Mouse (Mus musculus) heart, postnatal 0 days (tissue): ENCODE measurements around the gene Lin9. TPM values are rescaled to one million over a fixed set of nuclear protein-coding genes. Genes with fewer than 3 reads are reported as not detected.
A peak's percentile ranks its signal among the peaks of the same experiment; 100 is the strongest.
"Not testable (repeated sequence)": the region's sequence is repeated elsewhere in the genome, so short reads cannot be mapped to it uniquely, and the experiment has no call there.

Experiments
- ATAC-seq: fragments of 200-750 bp; cut with Nextera tagmentation; 2 replicates; pipeline ENCODE4 v1.8.0; 2017; ENCODE audit warnings: low read depth, moderate number of reproducible peaks, moderate library complexity; ENCODE audit not compliant: insufficient read depth
- DNase-seq: peaks from one replicate; pipeline ENCODE4 v3.0.0-alpha.2; 2016; ENCODE audit warnings: low spot score
- H3K27ac ChIP-seq: fragments of 300-500 bp; sonication (generic); 2 replicates; pipeline ENCODE4 v1.5.1; 2014; ENCODE audit warnings: low read depth, mild to moderate bottlenecking
- H3K27me3 ChIP-seq: fragments of 300-500 bp; sonication (generic); 2 replicates; pipeline ENCODE4 v1.6.1; 2014; ENCODE audit warnings: low read length, mixed read lengths; ENCODE audit not compliant: control insufficient read depth, insufficient read depth
- H3K36me3 ChIP-seq: fragments of 300-500 bp; sonication (generic); replicated peaks from 2 replicates; pipeline ENCODE4 v1.6.1; 2014; ENCODE audit warnings: low read length, mixed read lengths; ENCODE audit not compliant: control insufficient read depth, insufficient read depth
- H3K4me1 ChIP-seq: fragments of 300-500 bp; sonication (generic); 2 replicates; pipeline ENCODE4 v1.6.1; 2014; ENCODE audit warnings: antibody characterized with exemption; ENCODE audit not compliant: control insufficient read depth, insufficient read depth
- H3K4me2 ChIP-seq: fragments of 300-500 bp; sonication (generic); 2 replicates; pipeline ENCODE4 v1.6.1; 2014; ENCODE audit warnings: low read depth, mild to moderate bottlenecking, low read length, moderate library complexity
- H3K4me3 ChIP-seq: fragments of 300-500 bp; sonication (generic); 2 replicates; pipeline ENCODE4 v1.5.1; 2014; ENCODE audit warnings: low read depth, low read length
- H3K9ac ChIP-seq: fragments of 300-500 bp; sonication (generic); replicated peaks from 2 replicates; pipeline ENCODE4 v1.6.1; 2014; ENCODE audit warnings: low read depth, low read length, mixed read lengths
- H3K9me3 ChIP-seq: fragments of 300-500 bp; sonication (generic); replicated peaks from 2 replicates; pipeline ENCODE4 v1.6.1; 2016; ENCODE audit warnings: low read length; ENCODE audit not compliant: control insufficient read depth
- CTCF ChIP-seq: IDR thresholded peaks from 2 replicates; pipeline ENCODE4 v1.5.1; 2016; ENCODE audit warnings: antibody characterized with exemption, control low read depth, low read depth
- EP300 ChIP-seq: IDR thresholded peaks from 2 replicates; pipeline ENCODE4 v1.6.1; 2016; ENCODE audit warnings: antibody characterized with exemption, low read depth
- WGBS: fragments of 180-500 bp; shearing (Covaris S2); extraction: QIAGEN DNeasy Blood & Tissue Kit; methylation state at CpG from one replicate; pipeline ENCODE4 v1.1.7; 2014; 5-methylcytosine and 5-hydroxymethylcytosine counted together
- polyA plus RNA-seq: library from polyadenylated mRNA; unstranded; fragments of >200 nt; fragmentation: Nextera tagmentation; extraction: Ambion mirVana; gene quantifications from 2 replicates; pipeline ENCODE4 v1.2.1, GENCODE M21; 2015
- total RNA-seq: library from RNA; depleted of rRNA; stranded (reverse); fragments of >200 nt; gene quantifications from 2 replicates; pipeline ENCODE4 v1.2.3, GENCODE M21; 2014; ENCODE audit warnings: low replicate concordance

Gene Lin9
- total and polyA plus RNA-seq, 2 experiments from 2014 or later = 5.8 to 17.7 TPM

DNA sequence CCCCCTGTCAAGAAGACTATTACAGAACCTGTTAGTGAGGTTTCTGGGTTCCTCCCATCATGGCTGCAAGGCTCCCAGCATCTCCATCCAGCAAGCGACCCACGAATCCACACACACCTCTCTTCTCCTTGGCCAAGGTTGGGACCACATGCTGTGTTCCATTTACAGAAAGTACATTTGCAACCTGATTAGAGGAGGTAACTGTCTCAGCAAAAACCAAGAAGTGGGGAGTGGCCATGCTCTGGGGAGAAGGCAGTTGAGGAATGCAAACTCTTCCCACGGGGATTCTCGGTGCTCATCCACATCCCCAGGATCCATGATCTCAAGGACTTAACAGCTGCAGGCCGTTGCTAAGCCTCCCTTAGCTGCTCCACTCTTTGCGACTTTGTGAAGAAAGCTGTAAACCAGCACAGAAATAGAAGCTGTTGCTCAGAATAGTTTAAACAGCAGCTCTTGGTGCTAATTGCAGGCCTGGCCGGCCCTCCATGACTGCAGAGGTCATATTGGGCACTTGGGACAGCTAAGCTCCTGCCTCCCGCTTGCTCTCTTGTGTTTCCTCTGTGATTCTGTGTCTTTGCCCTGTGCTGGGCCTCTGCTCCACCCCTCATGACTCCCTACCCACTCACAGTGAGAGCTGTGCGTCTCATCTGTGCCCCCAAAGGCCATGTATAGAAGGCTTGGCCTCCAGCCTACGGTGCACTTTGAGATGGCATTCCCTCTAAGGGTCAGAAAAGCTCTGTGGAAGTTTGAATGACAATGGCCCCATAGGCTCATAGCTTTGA, 34.0 kb upstream of the Lin9 start:
- Histone ChIP-seq H3K27me3 (no peaks in the 10 kb centered on the region), H3K4me3 (no peak overlapping the region), H3K4me2 (no peak overlapping the region), H3K4me1 (peaks cover 17% of the 10 kb centered on the region; the same call in 1 of the 2 replicates), H3K9ac (no peak overlapping the region), H3K36me3 (no peaks in the 10 kb centered on the region), H3K9me3 (0 out of 2 replicates have a peak, but pooled peaks cover 3% of the 10 kb centered on the region), H3K27ac (peak overlapping the region; percentile 72)
- DNase-seq = no peak
- TF ChIP-seq CTCF (no peak), EP300 (no peak)
- ATAC-seq = peak; percentile 39
- WGBS = 49% methylated on average over 10 of the region's 10 CpGs

DNA sequence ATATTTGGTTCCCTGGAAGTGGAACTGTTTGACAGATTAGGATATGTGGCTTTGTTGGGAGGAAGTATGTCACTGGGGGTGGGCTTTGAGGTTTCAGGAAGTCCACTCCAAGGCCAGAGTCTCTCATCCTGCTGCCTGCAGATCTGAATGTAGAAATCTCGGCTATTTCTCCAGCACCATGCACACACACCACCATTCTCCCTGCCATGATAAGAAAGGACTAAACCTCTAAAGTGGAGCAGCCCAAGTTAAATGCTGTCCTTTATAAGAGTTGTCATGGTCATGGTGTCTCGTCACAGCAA, 33.4 kb upstream of the Lin9 start:
- no peaks in the 10 kb centered on the region for H3K27me3 ChIP-seq

DNA sequence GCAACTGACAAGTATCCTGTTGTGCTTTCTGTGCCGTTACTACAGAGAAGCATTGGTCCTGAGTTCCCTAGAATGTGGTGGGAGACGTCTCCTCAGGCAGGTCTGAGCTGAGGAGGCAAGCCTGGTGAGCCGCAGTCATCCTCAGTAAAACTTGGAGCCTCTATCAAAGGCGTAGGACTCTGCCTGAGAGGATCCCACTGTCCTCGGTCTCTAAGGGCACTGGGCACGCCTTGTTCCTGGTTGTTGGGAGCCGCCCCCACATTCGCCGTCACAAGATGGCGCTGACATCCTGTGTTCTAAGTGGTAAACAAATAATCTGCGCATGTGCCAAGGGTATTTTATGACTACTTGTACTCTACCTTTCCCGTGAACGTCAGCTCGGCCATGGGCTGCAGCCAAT, 29.1 kb upstream of the Lin9 start:
- not testable (repeated sequence) for DNase-seq, H3K27me3 ChIP-seq, H3K4me3 ChIP-seq, H3K9me3 ChIP-seq, H3K4me1 ChIP-seq, ATAC-seq, H3K36me3 ChIP-seq, H3K9ac ChIP-seq, H3K27ac ChIP-seq, H3K4me2 ChIP-seq
- WGBS = 86% methylated on average over 10 of the region's 14 CpGs

More for the DNA sequence above, 33.4 kb upstream of the Lin9 start:
- Histone ChIP-seq H3K27ac (peak overlapping the region; percentile 72), H3K4me2 (no peak overlapping the region), H3K9me3 (0 out of 2 replicates have a peak, but pooled peaks cover 3% of the 10 kb centered on the region), H3K9ac (no peak overlapping the region), H3K4me3 (no peak overlapping the region), H3K4me1 (peaks cover 17% of the 10 kb centered on the region; the same call in 1 of the 2 replicates), H3K36me3 (no peaks in the 10 kb centered on the region)
- TF ChIP-seq EP300 = no peak
- no peak for TF ChIP-seq CTCF
- no peak for ATAC-seq
- 84% methylated on average over 2 of the region's 2 CpGs for WGBS
- no peak for DNase-seq

DNA sequence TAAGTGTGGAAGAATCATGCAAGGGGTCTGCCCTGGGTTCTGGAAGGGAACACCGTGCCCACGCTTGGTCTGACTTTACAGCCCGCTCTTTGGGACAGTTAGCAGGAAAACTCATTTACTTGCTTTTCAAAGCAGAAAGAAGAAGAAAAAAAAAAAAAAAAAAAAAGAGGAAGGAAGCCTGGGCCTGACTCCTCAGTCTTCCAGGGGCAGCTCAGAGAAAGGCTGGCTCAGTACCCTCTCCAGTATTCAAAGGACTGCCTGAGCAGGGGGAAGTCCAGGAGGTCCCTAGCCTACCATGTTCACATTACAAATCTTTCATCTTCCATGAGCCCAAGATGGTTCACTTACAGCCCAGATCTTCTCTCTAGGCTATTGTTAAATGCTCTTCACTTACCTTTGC, 24.2 kb upstream of the Lin9 start:
- DNase-seq (no peak), ATAC-seq (no peak)
- H3K9ac ChIP-seq = no peak overlapping the region
- no peak overlapping the region for H3K4me3 ChIP-seq
- H3K4me2 ChIP-seq = no peak overlapping the region
- H3K27me3 ChIP-seq = no peaks in the 10 kb centered on the region
- TF ChIP-seq CTCF (no peak), EP300 (no peak)
- no peaks in the 10 kb centered on the region for H3K9me3 ChIP-seq
- H3K27ac ChIP-seq = no peak overlapping the region
- H3K4me1 ChIP-seq = no peaks in the 10 kb centered on the region
- 90% methylated on average over 3 of the region's 3 CpGs for WGBS
- no peaks in the 10 kb centered on the region for H3K36me3 ChIP-seq

DNA sequence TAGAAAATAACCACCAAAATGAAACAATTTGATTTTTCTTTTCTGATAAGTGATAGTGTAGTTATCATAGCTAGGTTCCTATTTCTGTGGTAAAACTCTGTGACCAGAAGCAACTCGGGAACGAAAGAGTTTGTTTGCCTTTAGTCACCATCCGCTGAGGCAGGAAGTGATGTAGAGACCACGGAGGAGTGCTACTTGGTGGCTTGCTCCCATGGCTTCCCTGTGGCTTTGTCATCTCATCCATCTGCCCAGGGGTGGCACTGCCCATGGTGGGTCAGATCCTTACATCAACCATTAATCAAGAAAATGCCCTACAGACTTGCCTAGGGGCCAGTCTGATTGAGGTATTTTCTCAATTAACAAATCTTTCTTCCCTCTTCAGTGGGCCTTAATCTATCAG, 18.6 kb upstream of the Lin9 start:
- peaks cover 5% of the 10 kb centered on the region; the same call in 1 of the 2 replicates for H3K4me1 ChIP-seq
- DNase-seq = no peak
- TF ChIP-seq EP300 = no peak
- TF ChIP-seq CTCF = no peak
- H3K27ac ChIP-seq = no peak overlapping the region
- no peak for ATAC-seq
- H3K4me3 ChIP-seq = no peak overlapping the region
- 80% methylated on average over 4 of the region's 4 CpGs for WGBS
- peaks cover 4% of the 10 kb centered on the region; the same call in 1 of the 2 replicates for H3K9me3 ChIP-seq
- H3K9ac ChIP-seq = no peak overlapping the region
- H3K36me3 ChIP-seq = no peaks in the 10 kb centered on the region
- no peak overlapping the region for H3K4me2 ChIP-seq
- H3K27me3 ChIP-seq = no peaks in the 10 kb centered on the region

DNA sequence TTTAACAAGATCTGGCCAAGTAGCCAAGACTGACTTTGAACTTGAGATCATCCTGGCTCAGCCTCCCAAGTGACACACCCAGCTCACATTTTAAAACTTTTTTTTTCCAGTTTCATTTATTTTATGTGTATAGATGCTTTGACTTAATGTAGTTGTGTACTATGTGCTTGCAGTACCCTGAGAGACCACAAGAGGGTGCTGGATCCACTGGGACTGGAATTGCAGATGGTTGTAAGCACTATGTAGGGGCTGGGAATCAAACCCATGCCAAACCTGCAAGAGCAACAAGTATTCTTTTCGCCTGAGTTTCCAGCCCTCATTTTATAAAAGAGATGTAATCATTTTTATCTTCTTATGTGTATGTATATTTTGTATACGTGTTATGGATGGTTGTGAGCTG, 17.0 kb upstream of the Lin9 start:
- Histone ChIP-seq H3K9ac (no peak overlapping the region), H3K36me3 (no peaks in the 10 kb centered on the region), H3K4me1 (peaks cover 5% of the 10 kb centered on the region; the same call in 1 of the 2 replicates), H3K4me2 (no peak overlapping the region), H3K27ac (no peak overlapping the region), H3K9me3 (peaks cover 4% of the 10 kb centered on the region; the same call in 1 of the 2 replicates), H3K27me3 (no peaks in the 10 kb centered on the region), H3K4me3 (no peak overlapping the region)
- 97% methylated on average over 2 of the region's 2 CpGs for WGBS
- TF ChIP-seq EP300 (no peak), CTCF (peak; percentile 22)
- ATAC-seq = no peak
- DNase-seq = no peak
